Mouse (Mus musculus): ENCODE results near the gene Hacd1.

- no peak for TF ChIP-seq CTCF (IDR thresholded peaks at IDR 0.05; ENCODE audit: control insufficient read depth, insufficient read depth, insufficient read length)
- TF ChIP-seq USF1 (IDR thresholded peaks at IDR 0.05; ENCODE audit: low read depth): no peak
- no peak for TF ChIP-seq FOSL1 (IDR thresholded peaks at IDR 0.05; ENCODE audit: insufficient read depth, low read length, poor library complexity, severe bottlenecking)
- TF ChIP-seq MAX (IDR thresholded peaks at IDR 0.05): no peak
- no peak for TF ChIP-seq MYOD1 (IDR thresholded peaks at IDR 0.05; ENCODE audit: control insufficient read depth, insufficient read length, low read depth)
Measured at GRCm38 (mm10) chr2:14100533-14100932, 44.6 kb upstream of the Hacd1 start.

All from C2C12 (cell line).